Mouse (Mus musculus) right cerebral cortex, postnatal 25 days (tissue): ENCODE results near the gene Kctd17.
A peak's percentile ranks its signal among the peaks of the same experiment; 100 is the strongest.

Source experiments
- DNase-seq: peaks from one replicate; pipeline ENCODE4 v3.0.0; 2022

The Kctd17 gene

GRCm38 (mm10) chr15:78416937-78417336 is 11.4 kb upstream of the Kctd17 start:
- no peak for DNase-seq

DNA sequence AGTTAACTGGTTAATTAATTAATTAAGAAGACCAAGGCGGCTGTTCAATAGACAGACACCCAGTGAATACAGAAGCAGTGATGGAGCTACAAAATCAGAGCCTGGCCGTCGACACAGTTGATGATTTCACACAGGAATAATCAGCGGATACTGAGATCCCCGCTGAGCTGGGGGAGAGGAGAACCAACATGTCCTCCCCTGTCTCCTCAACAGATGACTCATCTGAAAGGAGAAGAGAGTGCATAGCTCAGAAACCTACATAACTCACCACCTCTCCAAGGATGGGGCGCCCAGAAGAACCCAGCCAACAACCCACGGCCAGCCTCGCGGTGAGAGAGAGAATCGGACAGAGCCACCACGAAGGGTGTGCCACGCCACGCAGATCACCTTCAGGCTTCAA is 8.0 kb upstream of the Kctd17 start:
- DNase-seq: no peak

DNA sequence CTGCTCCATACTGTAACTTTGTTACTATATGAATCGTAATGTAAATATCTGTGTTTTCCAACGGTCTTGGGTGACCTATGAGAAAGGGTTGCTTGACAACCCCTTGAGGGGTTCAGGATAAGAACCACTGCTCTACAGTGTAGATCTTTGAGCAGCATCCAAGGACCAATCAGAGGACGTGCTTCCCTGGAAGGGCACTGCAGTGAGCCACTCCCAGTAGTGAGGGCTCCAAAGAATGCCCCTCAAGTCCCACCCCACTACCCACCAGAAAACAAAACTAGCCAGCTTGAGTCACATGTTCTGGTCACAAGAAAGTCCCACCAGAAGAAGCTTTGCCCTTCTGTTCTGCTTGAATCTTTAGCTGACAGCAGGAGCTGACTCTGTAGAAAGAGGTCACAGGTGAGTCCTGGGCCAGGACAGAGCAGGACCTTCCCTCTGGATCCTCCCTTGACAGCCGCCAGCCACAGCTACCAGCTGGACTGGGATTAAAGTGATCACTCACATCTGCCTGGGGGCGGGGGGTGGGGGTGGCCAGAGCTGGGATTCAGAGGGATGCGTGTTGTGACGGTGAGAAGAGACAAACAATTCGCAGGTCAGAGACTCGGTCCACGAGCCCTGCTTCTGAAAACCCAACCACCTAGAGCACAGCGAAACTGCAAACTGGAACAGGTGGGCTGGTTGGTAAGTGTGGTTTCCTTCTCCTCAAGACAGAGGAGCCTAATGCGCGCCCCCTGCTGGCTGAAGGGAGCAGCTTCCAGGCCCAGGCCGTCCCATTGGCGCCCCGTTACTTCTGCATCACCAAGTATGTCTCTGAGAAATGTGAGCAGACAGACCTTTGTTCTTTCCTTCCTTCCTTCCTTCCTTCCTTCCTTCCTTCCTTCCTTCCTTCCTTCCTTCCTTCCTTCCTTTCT is 6.1 kb upstream of the Kctd17 start:
- DNase-seq: peak; percentile 81

DNA sequence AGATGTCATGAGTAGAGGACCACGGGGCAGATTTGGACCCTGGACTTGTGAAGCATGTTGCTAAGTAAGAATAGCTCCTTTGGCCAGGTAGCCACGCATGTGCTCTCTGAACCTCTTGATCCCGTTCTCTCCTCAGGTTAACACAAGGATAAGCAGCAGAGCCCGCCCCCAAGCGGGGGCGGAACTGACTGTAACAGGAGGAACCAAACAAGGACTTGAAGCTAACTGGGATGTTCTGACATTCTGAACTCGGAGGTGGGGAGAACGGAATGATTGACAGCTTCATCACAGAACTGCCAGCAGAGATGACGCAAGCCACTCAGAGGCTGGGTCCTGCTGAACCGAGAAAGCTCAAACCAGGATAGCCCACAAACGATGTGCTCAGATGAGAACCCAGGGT is 3.9 kb upstream of the Kctd17 start:
- no peak for DNase-seq

- DNase-seq: no peak
Measured at GRCm38 (mm10) chr15:78425230-78425629, 3.1 kb upstream of the Kctd17 start.

- DNase-seq: no peak
Measured at GRCm38 (mm10) chr15:78429139-78429459, 735 bp downstream of the Kctd17 start.

- no peak for DNase-seq
Measured at GRCm38 (mm10) chr15:78429871-78430622, 1.7 kb downstream of the Kctd17 start.

GRCm38 (mm10) chr15:78430874-78431273 is 2.5 kb downstream of the Kctd17 start:
- no peak for DNase-seq

DNA sequence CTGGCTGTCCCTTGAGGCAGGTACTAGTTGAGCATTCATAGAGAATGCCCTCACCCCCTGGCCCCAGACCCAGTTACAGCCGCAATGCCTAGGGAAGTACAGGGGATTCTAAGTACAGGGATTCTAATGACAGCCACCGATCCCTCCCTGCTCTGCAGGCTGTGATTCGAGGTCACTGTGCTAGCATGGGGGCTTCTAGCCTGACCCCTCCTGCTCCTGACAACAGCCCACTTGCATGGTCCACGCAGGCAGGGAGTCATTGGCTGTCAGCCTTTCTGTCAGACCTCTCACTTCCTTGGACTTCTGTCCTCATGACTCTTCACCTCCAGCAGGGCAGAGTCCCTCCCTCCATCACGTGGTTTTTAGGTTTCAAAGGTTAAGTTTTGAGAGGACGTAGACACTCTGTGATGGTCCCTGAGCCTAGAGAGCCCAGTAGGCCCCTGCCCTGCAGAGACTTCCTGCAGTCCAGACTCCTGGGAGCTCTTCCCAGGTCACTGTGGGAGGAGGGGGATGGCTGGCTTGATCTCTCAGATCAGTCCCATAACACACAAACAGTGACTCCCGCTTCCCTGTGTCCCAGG is 3.3 kb downstream of the Kctd17 start:
- DNase-seq: no peak

- no peak for DNase-seq
Measured at GRCm38 (mm10) chr15:78434896-78435520, 6.6 kb downstream of the Kctd17 start.

- DNase-seq: no peak
Measured at GRCm38 (mm10) chr15:78435681-78436080, 7.3 kb downstream of the Kctd17 start.

DNA sequence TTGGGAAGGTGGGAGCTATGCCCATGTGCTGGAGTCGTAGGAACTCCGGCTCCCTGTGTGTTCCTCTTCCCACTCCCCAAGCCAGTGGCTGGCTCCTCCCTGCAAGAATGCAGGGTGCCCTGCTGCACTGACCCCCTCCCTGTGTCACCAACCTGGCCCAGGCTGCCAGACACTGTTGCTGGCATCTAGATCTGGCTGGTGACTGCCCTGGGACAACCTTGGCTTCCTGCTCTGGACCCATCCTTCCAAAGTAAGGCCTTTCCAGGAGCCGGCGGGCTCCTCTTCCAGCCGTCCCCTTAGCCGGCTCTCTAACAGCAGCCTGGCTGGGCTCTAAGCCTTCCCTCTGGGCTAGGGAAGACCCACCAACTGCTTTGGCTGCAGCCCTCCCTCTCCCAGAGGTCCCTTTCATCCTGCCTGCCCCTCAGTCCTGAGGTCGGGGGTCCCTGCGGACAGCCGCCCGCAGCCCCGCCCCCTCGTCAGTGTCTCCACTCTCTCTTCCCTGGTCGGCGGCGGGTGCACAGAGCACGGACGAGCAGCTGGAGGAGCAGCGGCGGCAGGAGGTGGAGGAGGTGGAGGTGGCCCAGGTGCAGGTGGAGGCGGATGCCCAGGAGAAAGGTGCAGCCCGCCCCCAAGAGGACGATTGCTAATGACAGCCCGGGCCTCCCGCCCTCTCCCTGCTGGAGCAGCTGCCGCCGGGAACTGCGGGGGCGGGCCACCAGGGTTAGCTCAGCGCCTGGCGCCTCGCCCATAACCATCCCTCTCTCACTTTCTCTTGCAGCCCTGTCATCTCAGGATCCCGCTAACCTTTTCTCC is 8.2 kb downstream of the Kctd17 start:
- peak; percentile 87 for DNase-seq

DNA sequence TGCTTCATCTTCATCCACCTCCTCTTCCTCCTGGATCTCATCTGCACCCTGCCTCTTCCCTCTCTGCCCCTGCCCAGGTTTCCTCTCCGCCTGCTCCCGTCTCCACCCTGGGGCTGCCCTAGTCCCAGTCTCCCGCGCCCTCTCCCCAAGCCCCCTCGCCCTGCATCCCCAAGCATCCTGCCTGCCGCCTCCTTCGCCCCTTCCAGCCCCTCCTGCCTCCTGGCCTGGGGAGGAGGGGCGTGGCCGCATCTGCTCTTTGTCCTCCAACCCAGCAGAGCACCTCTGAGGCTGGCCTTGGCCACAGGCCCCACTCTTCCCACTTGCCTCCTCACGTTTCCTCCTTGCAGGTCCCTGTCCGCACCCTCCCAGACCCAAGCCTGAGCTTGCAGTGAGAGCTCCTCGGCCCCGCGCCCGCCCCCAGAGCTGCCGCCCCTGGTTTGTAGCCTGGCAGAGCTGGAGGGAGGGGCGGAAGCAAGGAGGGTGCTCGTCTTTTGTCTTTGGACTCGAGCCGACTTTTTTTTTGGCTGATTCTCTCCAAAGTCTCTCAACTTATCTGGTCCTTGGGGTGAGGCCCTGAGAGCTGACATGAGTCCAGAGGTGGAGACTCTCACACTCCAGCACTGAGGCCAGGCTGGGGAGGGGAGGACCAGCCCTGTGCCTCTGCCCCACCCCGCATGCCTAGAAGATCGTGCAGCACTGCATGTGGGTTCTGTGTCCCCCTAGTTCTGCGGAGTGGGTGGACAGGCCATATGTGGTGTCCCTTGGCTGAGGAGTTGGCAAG is 9.1 kb downstream of the Kctd17 start:
- peak; percentile 69 for DNase-seq

- no peak for DNase-seq
Measured at GRCm38 (mm10) chr15:78438018-78438394, 9.6 kb downstream of the Kctd17 start.

GRCm38 (mm10) chr15:78438505-78438904 is 10.1 kb downstream of the Kctd17 start:
- no peak for DNase-seq

GRCm38 (mm10) chr15:78438973-78439372 is 10.6 kb downstream of the Kctd17 start:
- DNase-seq: no peak

DNA sequence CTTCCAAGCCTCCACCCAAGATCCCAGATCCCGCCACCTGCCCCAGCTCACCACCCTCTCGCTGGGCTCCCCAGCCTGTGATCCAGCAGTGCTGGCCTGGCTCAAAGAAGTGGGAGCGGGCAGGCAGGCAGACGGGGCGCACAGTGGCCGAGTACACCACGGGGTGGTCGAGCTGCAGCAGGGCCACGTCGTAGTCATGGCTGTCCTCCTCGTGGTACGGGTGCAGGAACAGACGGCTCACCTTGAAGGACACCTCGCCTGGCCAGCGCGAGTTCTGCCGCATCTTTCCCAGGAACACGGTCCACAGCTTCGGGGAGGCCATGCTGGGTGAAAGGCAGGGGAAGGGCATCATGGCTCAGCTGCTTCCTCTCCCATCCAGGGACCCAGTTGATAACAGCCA is 13.9 kb downstream of the Kctd17 start:
- no peak for DNase-seq

GRCm38 (mm10) chr15:78443857-78444256 is 15.5 kb downstream of the Kctd17 start:
- no peak for DNase-seq

DNA sequence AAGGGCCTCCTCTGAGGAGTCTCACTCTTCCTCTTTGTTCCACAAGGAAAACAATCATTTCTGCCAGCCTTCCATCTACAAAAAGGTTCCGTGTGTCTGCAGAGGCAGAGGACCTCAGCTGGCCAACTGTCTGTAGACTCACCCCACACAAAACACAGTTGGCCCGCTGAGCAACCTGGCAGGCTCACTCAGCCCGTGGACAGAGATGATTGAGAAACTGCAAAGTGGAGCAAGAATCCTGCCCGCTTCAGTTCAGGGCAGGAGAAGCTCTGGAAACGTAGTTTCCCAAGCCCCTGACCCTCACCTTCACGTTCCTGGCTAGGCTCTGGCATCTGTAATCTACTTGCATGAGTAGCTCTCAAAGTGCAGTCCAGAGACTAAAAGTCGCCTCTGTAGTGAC is 18.8 kb downstream of the Kctd17 start:
- DNase-seq: no peak

- peak; percentile 86 for DNase-seq
Measured at GRCm38 (mm10) chr15:78447746-78448535, 19.6 kb downstream of the Kctd17 start.

DNA sequence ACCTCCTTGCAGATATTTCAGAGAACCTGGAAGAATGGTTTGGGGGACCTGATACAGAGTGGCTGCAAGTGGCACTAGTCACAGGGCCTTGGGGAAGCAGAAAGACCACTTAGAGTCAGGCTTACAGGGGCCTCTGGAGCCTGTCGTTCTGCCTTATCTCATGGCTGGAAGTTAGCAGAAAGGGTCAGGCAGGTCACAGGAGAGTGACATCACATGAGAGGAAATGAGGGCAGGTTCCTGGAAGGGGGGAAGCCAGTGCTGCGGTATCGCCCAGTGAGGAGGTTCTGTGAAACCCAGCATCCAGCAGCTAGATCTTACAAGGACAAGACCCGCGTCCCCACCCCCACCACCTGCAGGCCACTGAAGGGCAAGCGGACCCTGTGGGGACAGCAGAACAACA is 20.8 kb downstream of the Kctd17 start:
- no peak for DNase-seq
